Mouse (Mus musculus): ENCODE results near the gene Rsg1.

The Rsg1 gene

DNA sequence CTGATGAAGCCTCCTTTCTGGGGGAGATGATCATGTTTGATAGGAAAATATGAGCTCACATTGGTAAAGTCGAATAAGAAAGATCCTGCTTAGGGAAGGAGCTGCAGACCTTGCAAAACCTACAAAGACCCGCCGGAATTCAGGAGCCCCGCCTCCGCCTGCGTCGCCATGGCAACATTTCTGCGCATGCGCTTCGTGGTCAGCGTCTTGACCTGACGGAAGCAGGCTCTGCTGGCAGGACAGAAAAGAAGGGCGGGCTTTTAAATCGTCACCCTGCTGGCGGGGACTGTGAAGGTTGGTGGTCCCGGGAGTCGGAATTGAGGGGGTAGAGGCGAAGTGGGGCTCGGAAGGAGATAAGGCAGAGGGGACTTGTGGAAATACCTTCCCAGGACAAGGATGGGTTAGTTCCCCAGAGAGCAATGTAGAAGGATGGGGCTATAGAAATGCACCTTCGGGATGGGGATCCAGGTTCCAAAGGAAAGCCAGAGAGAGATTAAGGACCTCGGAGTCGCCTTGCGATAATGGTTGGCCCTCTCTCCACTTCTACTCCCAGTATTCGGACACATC lies at the start of gene Rsg1:
TSS of gene Rsg1 (plus strand) at position 187 of the 567 bp plus-strand sequence.
- peak; percentile 84 for DNase-seq (ENCODE audit: low spot score)

DNA sequence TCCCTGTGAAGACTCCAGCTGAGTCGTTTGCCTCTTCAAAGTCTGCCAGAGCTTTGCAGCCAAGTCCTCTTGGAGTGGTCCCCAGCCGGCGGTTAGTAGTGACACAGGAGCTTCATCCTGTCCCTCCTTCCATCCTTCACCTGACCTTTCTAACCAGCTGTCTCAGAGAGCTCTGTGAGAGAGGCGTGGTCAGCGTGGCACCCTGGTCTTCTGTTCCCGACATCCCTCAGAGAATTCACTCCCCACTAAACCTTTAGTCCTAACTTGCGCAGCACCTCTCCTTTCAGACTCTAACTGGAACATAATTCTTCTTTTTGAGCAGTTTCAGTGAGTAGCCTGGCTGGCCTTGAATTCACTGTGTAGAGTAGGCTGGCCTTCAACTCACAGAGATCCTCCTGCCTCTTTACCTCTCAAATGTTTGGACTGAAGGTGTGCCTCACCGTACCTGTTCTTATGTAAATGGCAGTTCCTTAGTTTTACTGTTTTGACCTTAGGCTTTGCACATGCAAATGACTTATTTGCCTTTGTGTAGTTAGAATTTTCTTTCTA lies 47.9 kb upstream of the Rsg1 start:
- no peak for DNase-seq (ENCODE audit: low spot score)

DNA sequence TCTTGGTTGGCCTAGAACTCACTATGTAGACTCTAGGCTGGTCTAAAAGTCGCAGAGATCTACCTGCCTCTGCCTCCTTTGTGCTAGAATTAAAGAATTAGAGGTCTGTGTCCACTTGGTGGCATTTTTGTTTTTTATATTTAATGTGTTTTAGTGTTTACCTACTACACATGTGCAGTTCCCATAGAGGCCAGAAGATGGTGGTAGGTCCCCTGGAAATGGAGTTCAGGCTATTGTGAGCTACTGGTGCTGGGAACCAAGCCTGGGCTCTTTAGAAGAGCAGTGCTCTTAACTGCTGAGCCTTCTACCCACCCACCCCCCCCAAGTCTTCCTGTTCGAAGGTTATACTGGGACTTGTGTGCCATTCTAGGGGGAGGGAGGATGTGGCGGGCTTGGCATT lies 46.6 kb upstream of the Rsg1 start:
- no peak for DNase-seq (ENCODE audit: low spot score)

DNA sequence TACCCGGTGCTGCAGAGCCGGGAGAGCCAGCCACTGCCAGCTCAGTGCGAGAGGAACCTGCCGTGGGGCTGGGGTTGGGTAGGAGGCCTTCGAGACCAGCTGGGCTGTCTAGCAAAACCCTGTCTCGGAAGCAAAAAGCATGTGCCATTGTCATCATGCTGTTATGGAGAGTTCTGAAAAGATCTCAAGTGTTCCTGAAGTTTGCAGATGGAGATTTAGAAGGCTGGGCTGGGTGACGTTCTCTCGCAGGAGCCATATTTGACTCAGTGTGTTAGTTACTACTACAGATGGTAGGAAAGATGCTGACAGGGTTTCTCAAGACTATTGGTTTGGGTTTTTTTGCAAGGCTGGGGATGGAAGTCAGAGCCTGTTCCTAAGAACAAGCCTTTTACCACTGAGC lies 41.6 kb upstream of the Rsg1 start:
- DNase-seq (ENCODE audit: low spot score): no peak

DNA sequence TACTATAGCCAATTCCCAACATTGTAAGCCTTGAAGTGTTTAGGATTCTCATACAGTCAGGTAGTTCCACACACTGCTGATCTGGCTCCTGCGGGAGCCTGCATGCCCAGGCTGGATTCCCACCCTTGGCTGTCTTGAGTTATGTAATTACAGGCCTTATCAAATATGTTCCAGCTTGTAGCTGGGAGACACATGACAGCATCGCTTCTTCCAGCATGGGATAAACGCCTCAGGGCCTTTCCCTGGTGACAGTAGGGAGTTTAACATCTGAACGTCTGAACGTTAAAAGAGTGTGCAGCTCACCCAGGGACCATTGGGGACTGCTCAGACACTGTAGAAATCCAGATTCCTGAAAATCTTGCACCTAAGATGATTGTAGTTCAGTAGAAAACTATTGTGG lies 38.0 kb upstream of the Rsg1 start:
- no peak for DNase-seq (ENCODE audit: low spot score)

DNA sequence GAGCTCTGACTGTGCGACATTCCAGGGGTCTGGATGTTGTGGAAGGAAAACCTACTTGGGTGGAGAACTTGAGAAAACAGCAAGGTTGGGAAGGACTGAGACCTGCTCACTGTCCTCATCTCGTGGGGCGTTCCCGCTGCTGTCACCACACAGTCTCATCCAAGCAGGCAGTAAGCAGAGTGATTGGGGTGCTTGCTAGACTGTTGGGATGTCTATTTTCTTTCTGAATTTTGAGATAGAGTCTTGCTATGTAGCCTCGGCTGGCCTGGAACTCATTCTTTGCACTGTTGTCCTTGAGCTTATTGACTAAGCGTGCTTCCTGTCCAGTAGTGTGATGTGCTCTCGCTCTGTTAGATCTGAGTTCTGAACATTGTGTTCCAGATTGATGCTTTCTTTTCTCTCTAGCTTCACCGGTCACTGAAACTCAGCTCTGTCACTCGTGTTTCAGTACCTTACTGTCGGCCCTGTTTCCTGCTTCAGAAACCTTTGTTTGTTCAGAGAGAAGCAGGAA lies 37.4 kb upstream of the Rsg1 start:
- DNase-seq (ENCODE audit: low spot score): no peak

DNA sequence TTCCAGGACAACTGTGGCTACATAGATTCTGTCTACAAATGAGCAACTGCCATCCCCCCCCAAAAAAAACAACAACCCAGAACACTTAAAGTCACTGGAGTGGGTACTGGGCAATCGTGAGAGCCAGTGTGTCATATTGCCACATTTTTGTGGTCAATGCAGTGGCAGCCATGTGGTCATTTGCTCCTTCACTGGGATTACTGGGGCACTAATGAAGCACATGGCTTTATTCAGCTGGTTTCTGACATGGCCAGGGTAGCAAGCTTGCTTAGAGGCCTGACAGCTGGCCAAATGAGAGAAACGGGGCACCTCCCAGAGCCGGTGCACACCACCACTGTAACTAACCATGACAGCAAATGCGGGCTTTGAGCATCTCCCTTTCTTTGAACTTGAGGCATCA lies 35.3 kb upstream of the Rsg1 start:
- no peak for DNase-seq (ENCODE audit: low spot score)

DNA sequence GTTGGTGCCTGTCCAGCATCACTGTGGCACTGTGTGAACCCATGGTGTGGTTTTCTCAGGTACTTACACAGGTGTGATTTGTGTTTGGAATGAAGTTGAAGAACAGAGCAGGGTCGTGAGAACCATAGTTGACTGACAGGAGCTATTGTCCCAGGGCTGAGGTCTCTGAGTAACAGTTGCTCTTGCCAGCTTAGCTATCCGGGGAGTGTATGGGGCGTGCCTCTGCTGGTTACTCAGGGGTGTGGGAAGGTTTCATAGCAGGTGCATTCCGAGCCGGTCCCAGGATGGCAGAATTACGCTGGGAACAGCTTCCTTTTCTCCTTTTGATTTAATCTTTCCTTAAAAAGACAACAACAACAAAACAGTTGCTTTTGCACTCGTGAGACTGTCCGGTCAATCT lies 32.9 kb upstream of the Rsg1 start:
- DNase-seq (ENCODE audit: low spot score): no peak

DNA sequence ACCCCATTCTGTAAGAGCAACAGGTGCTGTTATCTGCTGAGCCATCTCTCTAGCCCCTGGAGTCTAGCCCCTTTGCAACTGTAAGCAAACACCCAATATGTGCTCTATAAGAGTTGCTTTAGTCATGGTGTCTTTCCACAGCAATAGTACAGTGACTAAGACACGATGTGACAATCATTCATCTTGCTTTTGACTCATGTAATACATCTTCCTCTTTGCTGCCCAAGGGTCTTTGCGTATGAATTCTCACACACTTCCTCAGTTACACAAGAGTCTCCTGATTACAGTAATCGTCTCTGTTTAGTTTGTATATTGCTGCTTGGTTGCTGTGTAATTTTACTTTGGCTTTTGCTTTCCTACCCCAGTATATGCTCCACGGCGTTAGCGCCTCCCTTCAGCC lies 31.8 kb upstream of the Rsg1 start:
- no peak for DNase-seq (ENCODE audit: low spot score)

DNA sequence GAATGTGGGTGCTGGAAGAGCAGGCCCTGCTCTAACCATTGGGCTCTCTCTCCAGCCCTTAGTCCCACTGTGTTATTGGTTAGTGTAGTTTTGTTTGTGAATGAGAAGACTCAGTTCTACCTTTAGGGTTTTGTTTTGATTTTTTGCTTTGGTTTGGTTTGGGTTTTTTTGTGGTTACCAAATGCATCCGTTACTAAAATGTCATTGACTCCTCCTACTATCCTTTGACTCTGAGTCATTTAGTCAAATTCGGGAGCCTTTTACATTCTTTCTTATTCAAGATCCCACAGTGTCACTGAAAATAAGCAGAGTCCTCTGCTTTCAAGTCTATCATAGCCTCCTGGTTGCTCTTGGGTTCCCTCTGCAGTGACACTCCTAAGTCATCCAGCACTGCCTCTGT lies 29.8 kb upstream of the Rsg1 start:
- DNase-seq (ENCODE audit: low spot score): no peak

DNA sequence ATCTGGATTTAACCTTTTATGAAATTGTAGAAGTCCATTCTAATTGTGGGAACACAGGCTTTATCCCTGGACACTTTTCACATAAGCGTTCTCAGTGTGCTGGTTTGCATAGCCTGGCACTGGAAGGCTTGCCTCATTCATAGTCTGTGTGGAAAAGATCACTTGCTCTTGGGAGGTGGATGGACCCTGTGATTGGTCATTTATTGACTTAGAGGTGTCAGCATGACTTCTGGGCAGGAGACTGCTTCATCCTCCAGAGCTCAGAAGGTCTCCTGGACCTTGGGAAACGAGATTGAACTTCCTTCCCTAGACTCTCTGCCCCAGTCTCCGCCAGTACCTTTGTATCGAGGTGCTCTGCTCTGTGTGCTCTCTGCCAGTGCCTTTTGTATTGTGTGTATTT lies 29.3 kb upstream of the Rsg1 start:
- no peak for DNase-seq (ENCODE audit: low spot score)

DNA sequence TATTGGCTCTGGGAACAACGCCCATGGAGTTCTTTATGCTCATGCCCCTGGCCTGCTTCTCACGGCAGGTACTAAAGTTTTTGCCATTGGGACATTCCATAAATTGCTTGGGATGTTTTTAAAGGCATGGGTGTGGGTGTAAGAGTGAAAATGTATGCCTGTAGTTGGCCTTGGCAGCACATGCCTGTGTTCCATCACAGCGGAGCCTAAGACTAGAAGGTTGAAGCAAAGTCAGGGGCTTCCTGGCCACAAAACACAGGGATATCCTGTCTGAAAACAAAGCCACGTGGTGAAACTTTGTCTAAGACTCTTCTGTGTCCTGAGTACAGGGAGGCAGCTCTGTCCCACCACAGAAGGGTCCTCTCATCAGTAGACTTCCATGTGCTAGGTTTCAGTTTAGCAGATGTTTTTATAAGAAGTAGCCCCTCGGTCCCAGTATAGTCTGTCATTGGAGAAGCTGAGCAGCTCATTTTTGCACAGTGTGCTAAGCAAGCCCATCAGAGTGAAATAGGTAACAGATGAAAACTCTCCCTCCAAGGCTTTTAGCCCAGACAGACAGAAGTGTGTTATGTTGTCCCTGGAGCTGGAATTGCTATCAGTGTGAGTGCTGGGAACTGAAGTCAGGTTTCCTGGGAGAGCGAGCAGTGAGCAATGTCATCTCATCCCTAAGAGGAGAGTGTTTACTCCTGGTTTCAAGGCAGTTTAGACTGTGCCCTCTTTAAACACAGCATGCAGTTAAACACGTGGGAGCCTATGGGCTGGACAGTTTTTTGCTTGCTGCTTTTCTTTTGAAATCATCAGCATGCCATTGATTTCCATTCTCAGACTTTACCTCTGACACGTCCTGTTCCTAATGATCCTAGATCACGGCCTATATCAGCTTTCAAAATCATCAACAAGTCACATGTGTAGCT lies 26.6 kb upstream of the Rsg1 start:
- no peak for DNase-seq (ENCODE audit: low spot score)

DNA sequence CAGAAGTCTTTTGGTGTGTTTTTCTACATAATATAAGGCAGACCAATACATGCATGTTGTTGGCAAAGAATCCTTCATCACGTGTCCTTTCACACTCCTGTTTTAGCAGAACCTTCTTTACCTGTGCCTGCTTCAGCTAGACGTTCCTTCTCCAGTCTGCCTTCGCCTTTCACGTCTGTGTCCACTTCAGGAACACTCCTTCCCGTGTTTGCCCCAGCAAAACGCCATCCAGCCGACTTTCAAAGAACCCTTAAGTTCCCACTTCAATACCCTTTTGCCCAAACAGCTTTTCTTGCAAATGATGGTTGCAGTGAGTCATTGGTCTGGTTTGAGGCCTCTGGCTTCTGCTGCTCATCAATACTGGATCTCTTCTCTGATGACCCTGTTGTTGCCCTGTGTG lies 22.5 kb upstream of the Rsg1 start:
- no peak for DNase-seq (ENCODE audit: low spot score)

DNA sequence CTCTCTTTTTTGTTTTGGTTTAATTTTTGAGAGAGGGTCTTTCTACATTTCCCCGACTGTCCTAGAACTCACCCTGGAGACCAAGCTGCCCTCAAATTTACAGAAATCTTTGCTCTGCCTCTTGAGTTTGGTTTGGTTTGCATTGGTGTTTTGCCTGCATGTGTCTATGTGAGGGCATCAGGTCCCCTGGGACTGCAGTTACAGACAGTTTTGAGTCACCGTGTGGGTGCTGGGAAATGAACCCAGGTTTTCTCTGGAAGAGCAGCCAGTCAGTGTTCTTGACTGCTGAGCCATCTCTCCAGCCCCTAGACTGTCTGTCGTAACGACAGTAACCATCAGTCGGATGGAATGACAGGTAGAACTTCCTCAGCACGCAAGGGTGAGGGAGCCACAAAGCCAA lies 19.2 kb upstream of the Rsg1 start:
- no peak for DNase-seq (ENCODE audit: low spot score)

DNA sequence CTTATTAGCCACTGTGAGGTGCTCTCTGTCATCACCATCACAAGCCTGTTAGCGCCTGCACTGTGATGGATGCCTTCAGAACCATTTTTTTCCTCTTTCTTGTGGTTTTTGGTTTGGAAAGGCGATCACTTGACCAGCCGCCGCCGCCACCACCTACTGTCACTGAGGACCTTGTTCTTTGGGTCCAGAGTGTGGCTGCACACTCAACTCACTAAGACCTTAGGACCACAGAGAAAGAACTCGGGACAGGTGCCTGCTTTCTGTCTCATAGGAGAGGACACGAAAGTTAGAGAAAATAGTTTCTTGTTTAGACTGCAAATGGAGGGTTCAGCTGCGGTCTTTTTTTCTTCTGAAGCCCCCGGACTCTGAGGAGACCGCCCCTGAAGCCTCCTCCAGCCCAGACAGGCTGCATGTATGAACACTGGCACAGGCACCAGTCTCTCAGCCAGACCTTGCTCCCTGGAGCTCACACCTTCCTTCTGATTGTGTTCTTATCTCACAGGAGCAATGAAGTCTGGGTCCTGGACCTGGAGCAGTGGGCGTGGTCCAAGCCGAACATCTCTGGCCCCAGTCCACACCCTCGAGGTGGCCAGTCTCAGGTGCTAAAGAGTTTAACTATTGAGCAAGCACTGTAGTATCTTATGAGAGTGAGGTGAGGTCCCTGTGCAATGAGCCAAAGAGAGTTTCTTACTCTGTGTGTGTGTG lies 16.6 kb upstream of the Rsg1 start:
- no peak for DNase-seq (ENCODE audit: low spot score)

DNA sequence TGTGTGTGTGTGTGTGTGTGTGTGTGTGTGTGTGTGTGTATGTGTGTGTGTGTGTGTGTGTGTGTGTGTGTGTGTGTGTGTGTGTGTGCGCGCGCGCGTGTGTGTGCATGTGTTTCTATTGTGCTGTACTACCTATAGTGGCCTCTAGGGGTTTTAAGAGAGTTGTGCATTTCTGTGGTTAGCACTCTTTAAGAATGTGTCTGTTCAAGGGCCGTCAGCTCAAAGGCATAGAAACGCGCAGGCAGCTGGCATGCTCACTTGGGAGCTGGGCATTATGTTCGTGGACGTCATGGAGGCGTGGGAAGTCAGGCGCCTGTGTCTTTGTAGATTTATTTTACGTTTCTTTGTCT lies 16.1 kb upstream of the Rsg1 start:
- DNase-seq (ENCODE audit: low spot score): no peak

DNA sequence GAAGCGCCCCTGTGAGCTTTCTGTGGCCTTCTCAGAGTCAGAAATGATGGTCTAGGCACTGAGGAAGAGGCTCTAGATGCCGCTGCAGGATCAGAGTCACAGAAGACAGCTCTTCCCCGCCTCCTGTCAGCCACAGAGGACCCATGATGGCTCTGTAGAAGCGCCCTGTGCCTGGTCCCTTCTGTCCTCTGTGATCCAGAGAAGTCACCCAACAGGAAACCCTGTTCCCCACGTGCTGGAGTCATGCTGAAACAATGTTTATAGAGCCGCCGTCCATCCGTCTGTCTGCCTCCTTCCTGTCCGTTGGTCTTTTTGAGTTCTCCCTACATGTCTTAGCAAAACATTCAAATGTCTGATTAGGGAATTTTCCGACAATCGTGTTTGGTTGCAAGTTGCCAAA lies 12.8 kb upstream of the Rsg1 start:
- DNase-seq (ENCODE audit: low spot score): no peak

DNA sequence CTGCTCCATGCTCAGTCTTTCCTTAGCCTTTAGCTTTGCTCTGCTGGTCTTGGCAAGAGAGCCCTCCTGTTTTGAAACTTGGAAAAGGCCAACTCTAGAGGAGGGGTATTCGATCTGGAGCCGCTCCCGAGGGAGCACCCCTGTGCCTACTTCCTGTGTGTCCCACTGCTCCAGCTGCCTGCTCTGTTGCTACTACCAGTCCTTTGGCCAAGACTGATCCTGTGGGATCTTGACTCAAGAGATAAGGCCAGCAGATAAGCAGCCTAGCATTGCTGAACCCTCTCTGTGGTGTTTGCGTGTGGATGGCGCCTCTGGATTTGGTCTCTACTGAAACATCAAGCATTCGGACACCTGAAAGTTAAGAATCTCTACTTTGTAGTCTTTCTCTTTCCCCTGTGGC lies 11.6 kb upstream of the Rsg1 start:
- no peak for DNase-seq (ENCODE audit: low spot score)

DNA sequence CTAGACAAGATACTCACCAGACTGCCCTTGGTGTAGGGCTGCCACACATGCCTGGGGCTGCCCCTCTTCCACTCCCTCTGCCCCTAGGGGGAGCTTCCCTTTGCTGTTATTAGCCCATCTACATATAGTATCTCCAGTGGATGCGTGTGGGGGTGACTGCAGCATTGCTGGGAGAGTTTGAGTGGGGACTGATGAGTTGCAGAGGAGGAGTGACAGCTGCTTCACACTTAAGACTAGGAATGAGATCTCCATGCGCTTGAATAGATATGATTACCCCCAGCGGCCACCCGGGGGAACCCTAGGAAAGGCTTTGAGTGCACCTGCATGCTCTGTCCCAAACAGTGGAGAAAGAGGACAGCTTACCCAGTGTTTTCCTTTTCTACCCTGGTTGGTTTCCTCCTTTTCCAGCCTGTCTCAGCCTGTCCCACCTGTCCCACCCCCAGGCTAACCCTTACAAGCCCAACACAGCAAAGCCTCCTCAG lies 9.1 kb upstream of the Rsg1 start:
- DNase-seq (ENCODE audit: low spot score): no peak

DNA sequence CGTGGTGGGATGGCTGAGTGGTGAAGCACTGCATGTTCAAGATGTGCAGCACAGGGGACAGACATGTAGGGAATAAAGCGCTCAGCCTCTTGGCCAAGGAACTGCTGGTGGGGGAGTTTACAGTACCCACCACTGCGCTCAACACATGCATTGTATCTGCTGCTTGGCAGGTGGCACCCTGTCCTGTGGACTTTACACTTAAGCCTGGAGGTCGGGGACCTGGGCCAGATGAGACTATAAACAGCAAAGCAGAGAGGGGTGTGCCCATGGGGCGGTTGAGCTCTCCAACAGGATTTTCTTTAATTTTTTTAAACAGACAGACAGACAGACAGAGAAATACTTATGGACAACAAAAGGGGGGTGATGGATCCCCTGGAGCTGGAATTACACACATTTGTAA lies 6.7 kb upstream of the Rsg1 start:
- no peak for DNase-seq (ENCODE audit: low spot score)

DNA sequence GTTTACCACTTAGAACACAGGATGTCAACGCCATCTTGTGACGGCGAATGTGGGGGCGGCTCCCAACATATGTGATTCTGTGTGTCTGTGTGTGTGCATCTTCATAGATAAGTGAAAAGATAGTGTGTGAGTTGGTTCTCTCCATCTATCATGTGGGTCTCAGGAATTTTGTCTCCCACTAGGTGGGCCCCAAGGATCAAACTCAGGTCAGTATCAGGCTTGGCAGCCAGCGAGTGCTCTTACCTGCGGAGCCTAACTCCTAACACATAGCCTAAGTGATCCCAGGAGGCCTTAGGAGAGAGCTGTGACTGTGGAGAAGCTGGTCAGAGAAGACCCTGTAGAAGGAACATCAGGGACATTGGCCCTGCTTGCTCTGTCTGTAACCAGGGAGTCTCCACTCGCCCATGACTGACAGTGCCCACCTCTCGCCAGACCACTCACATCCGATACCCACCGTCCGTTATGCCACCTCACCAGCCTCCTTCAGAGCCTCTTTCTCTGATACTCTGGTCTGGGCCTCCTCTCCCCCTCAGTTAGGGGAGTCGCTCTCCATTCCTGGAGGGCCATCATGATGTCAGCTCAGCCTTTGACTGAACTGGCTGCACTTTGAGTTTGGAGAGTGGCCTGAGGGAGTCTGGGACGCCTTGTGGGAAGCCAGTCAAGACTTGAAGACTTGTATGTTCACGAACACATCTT lies 3.1 kb upstream of the Rsg1 start:
- DNase-seq (ENCODE audit: low spot score): no peak

DNA sequence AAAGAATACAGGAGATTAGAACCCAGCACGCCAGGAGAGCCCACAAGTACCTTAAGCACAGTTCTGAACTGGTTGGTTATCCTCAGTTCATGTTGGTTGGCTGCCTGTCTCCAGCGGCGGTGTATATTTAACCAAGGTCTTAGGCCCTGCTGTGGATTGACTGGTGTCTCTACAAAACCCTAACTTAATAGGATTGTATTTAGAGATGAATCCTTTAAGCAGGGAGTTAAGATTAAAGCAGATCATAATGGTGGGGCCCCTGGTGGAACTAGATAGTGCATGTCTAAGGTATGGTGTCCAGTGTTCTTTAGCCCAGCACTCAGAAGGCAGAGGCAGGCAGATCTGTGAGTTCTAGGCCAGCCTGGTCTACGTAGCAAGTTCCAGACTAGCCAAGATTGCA lies 2.1 kb upstream of the Rsg1 start:
- DNase-seq (ENCODE audit: low spot score): no peak

Measured in spleen, adult 12 weeks (tissue).